Comparison of ENCODE assay signal across 22 mouse cellular contexts in the genomic region with DNA sequence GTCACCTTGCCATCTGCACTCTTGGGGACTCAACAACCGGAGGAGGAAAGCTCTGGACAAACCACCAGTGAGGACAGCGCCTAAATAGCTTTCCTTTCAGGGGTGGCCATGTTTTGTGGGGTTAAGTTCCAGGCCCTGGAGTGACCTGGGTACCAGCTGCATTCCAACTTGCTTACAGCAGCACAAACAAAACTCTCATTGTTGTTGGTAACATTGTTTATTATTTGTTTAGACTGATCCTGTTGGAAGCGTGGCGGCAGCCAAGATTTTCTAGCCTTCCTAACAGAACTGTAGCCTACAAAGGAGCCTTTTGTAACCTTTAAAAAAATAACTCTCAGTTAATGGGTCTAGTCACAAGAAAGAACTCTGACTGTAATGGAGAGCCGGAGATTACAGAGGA. TPM values are rescaled to one million over a fixed set of nuclear protein-coding genes. Genes with fewer than 3 reads are reported as not detected.
DNase-seq lines count a peak whose midpoint lies in the region; ATAC-seq and TF ChIP-seq lines count a peak whose summit lies in the region.
"Had no signal": no experiment of that assay in that cellular context is flagged by ENCODE, and none has a peak within 500 bp of the region (broad histone marks: within the 10 kb centered on the region; RNA-seq: fewer than 3 reads in every experiment).

No protein-coding gene starts in this region.

- H3K9me3 ChIP-seq in forebrain, embryonic 14.5 days (replicated peaks; ENCODE audit: control insufficient read depth, low read length) = no peaks in the 10 kb centered on the region
- H3K9me3 ChIP-seq in forebrain, embryonic 12.5 days = no peaks in the 10 kb centered on the region
- no peaks in the 10 kb centered on the region for H3K9me3 ChIP-seq in lung, embryonic 15.5 days
- H3K9me3 ChIP-seq: heart, embryonic 13.5 days; liver, embryonic 15.5 days; neural tube, embryonic 12.5 days had no signal

- no peak overlapping the region for H3K9ac ChIP-seq in forebrain, embryonic 14.5 days (ENCODE audit: low read length)
- no peak overlapping the region for H3K9ac ChIP-seq in forebrain, embryonic 12.5 days
- no peak overlapping the region for H3K9ac ChIP-seq in lung, embryonic 15.5 days
- H3K9ac ChIP-seq: heart, embryonic 13.5 days; liver, embryonic 15.5 days; neural tube, embryonic 12.5 days had no signal

- no peak overlapping the region for H3K27ac ChIP-seq in forebrain, embryonic 14.5 days (ENCODE audit: low read depth, low read length)
- no peak overlapping the region for H3K27ac ChIP-seq in forebrain, embryonic 12.5 days
- H3K27ac ChIP-seq in lung, embryonic 15.5 days = no peak overlapping the region
- H3K27ac ChIP-seq: heart, adult 2 months; heart, embryonic 13.5 days; hindbrain, postnatal 0 days; liver, embryonic 15.5 days; neural tube, embryonic 12.5 days; stomach, postnatal 0 days had no signal

- intact Hi-C loops in left cerebral cortex, postnatal 36 days (cut with DNase I) = no loop called here

- no peak for TF ChIP-seq CTCF in lung, adult 2 months (IDR thresholded peaks at IDR 0.05; ENCODE audit: insufficient read depth, low read length)

- H3K4me2 ChIP-seq in forebrain, embryonic 14.5 days (ENCODE audit: low read length) = no peak overlapping the region
- H3K4me2 ChIP-seq in forebrain, embryonic 12.5 days = no peak overlapping the region
- H3K4me2 ChIP-seq in lung, embryonic 15.5 days = no peak overlapping the region
- H3K4me2 ChIP-seq: heart, embryonic 13.5 days; liver, embryonic 15.5 days; neural tube, embryonic 12.5 days had no signal

- H3K4me3 ChIP-seq in forebrain, embryonic 14.5 days (ENCODE audit: low read depth, low read length) = no peak overlapping the region
- H3K4me3 ChIP-seq in forebrain, embryonic 12.5 days (replicated peaks) = no peak overlapping the region
- H3K4me3 ChIP-seq in lung, embryonic 15.5 days = no peak overlapping the region
- no peak overlapping the region for H3K4me3 ChIP-seq in lung, adult 2 months (replicated peaks; ENCODE audit: extremely low read depth, low read depth, low read length)
- H3K4me3 ChIP-seq: heart, adult 2 months; heart, embryonic 13.5 days; liver, embryonic 15.5 days; neural tube, embryonic 12.5 days had no signal

- H3K36me3 ChIP-seq in forebrain, embryonic 14.5 days (ENCODE audit: control insufficient read depth, insufficient read depth, low read length) = no peaks in the 10 kb centered on the region
- no peaks in the 10 kb centered on the region for H3K36me3 ChIP-seq in forebrain, embryonic 12.5 days (replicated peaks)
- H3K36me3 ChIP-seq in lung, embryonic 15.5 days = no peaks in the 10 kb centered on the region
- H3K36me3 ChIP-seq: heart, embryonic 13.5 days; liver, embryonic 15.5 days; neural tube, embryonic 12.5 days had no signal

- peaks cover 5% of the 10 kb centered on the region; the same call in 1 of the 2 replicates for H3K4me1 ChIP-seq in forebrain, embryonic 14.5 days (ENCODE audit: control insufficient read depth, insufficient read depth, low read length)
- H3K4me1 ChIP-seq in forebrain, embryonic 12.5 days = no peaks in the 10 kb centered on the region; the same call in 1 of the 2 replicates
- H3K4me1 ChIP-seq in lung, embryonic 15.5 days = 0 out of 2 replicates have a peak, but pooled peaks cover 10% of the 10 kb centered on the region
- H3K4me1 ChIP-seq in lung, adult 2 months (ENCODE audit: control insufficient read depth, insufficient read depth, low read length) = no peaks in the 10 kb centered on the region
- H3K4me1 ChIP-seq: heart, embryonic 13.5 days; liver, embryonic 15.5 days; neural tube, embryonic 12.5 days had no signal

- peak; percentile 75 for DNase-seq in forebrain, embryonic 14.5 days (ENCODE audit: low spot score)
- no peak for DNase-seq in lung, adult 2 months
- peak; percentile 31 for DNase-seq in testis, postnatal 14 days (ENCODE audit: low spot score)
- no peak for DNase-seq in testis, postnatal 10 days (ENCODE audit: low spot score)
- no peak for DNase-seq in left cerebral cortex, postnatal 36 days (ENCODE audit: low spot score in 2 of 2)
- DNase-seq: gastrocnemius, postnatal 14 days; heart, adult 2 months; heart, postnatal 14 days; kidney, adult 9 months; kidney, postnatal 14 days; liver; midbrain, embryonic 14.5 days had no signal

- WGBS in forebrain, embryonic 14.5 days = 27% methylated on average over 5 of the region's 5 CpGs
- WGBS in forebrain, embryonic 12.5 days = 54% methylated on average over 5 of the region's 5 CpGs
- 60% methylated on average over 5 of the region's 5 CpGs for WGBS in lung, embryonic 15.5 days
- 63% methylated on average over 5 of the region's 5 CpGs for WGBS in lung, adult 2 months

- peak; percentile 69 for ATAC-seq in forebrain, embryonic 14.5 days
- no peak for ATAC-seq in forebrain, embryonic 12.5 days (ENCODE audit: low FRiP score)
- peak; percentile 31; the same call in 1 of the 2 replicates for ATAC-seq in lung, embryonic 15.5 days (ENCODE audit: borderline replicate concordance, extremely low read depth, low FRiP score, low TSS enrichment)
- ATAC-seq: CD4-positive, CD25-positive, alpha-beta regulatory T cell, adult 4 months; hindbrain, postnatal 0 days; intestine, embryonic 16.5 days; Patski had no signal

- TF ChIP-seq POLR2A in lung, adult 2 months (IDR thresholded peaks at IDR 0.05; ENCODE audit: borderline replicate concordance, extremely low read depth, low read depth, low read length) = no peak

- no peaks in the 10 kb centered on the region for H3K27me3 ChIP-seq in forebrain, embryonic 14.5 days (replicated peaks; ENCODE audit: control insufficient read depth, insufficient read depth, low read length)
- H3K27me3 ChIP-seq in forebrain, embryonic 12.5 days = no peaks in the 10 kb centered on the region
- H3K27me3 ChIP-seq in lung, embryonic 15.5 days = no peaks in the 10 kb centered on the region
- H3K27me3 ChIP-seq: heart, embryonic 13.5 days; liver, embryonic 15.5 days; neural tube, embryonic 12.5 days; Patski had no signal

RNA-seq across cellular contexts. Expression of gene Pja2, which starts 30.9 kb away (rescaled TPM):
- 125 and 147 TPM in 2 replicates for polyA plus RNA-seq in forebrain, embryonic 14.5 days (2014; fragmentation: Nextera tagmentation; extraction: Ambion mirVana)
- 84.2 and 87.0 TPM in 2 replicates for polyA plus RNA-seq in forebrain, embryonic 12.5 days (2016; fragmentation: Nextera tagmentation; extraction: Ambion mirVana)
- 64.8 and 65.2 TPM in 2 replicates for polyA plus RNA-seq in lung, embryonic 15.5 days (2015; fragmentation: Nextera tagmentation; extraction: Ambion mirVana)
- 15.5 and 24.0 TPM in 2 replicates for polyA plus RNA-seq in lung, adult 2 months (2012; rRNA removed)
- 100 to 1,000 TPM; 411 to 432 TPM for total RNA-seq in left cerebral cortex, postnatal 36 days (2021)

Comparison
In these comparisons a context has a peak if more than half of its experiments do, and no peak if none do; other contexts are left out.
1. DNase-seq: peak in forebrain, embryonic 14.5 days (single experiment) and testis, postnatal 14 days (single experiment); none in lung, adult 2 months (single experiment), testis, postnatal 10 days (single experiment) and left cerebral cortex, postnatal 36 days (0 of 2).